Mouse (Mus musculus): Measurements from ENCODE around the gene Brd2. TPM values are rescaled to one million over a fixed set of nuclear protein-coding genes. Genes with fewer than 3 reads are reported as not detected.

The Brd2 gene
- polyA plus RNA-seq, 1 experiment from 2014 or later, result 126 TPM

GRCm38 (mm10) chr17:34102831-34103230 lies 19.6 kb downstream of the Brd2 start:
- H3K27me3 ChIP-seq (ENCODE audit: low read depth, poor library complexity, severe bottlenecking), result peaks cover 12% of the 10 kb centered on the region
- H3K9me3 ChIP-seq (replicated peaks), result no peaks in the 10 kb centered on the region
- no peak for DNase-seq (ENCODE audit: low spot score)
- H3K36me3 ChIP-seq, result 0 out of 2 replicates have a peak, but pooled peaks cover 7% of the 10 kb centered on the region
- no peak overlapping the region for H3K27ac ChIP-seq (replicated peaks)
- WGBS, result 81% methylated on average over 6 of the region's 6 CpGs
- no peak overlapping the region for H3K4me3 ChIP-seq
- peaks cover 5% of the 10 kb centered on the region; the same call in 1 of the 2 replicates for H3K4me1 ChIP-seq

DNA sequence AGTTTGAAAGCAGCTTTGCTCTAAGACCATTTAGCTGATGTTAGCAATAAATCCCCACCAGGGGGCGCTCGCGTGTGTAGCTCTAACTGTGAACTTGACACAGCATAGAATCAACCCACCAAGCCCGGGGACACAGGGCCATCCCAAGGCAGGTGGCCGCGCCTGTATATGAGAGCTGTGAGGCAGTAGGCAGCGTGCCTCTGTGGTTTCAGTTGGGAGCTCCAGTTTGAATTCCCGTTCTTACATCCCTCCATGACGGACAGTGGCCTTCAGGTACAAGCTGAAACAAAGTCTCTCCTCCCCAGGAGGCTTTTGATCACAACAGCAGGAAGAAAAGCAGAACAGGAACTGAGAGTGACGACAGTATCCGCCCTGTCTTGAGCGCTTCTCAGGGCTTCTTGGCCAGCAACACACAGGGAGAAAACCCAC lies 20.8 kb downstream of the Brd2 start:
- peaks cover 12% of the 10 kb centered on the region for H3K27me3 ChIP-seq (ENCODE audit: low read depth, poor library complexity, severe bottlenecking)
- H3K27ac ChIP-seq (replicated peaks), result no peak overlapping the region
- H3K36me3 ChIP-seq, result no peaks in the 10 kb centered on the region
- H3K4me3 ChIP-seq, result peak overlapping the region; percentile 28; the same call in 1 of the 2 replicates
- peaks cover 5% of the 10 kb centered on the region; the same call in 1 of the 2 replicates for H3K4me1 ChIP-seq
- WGBS, result 10% methylated on average over 12 of the region's 12 CpGs
- H3K9me3 ChIP-seq (replicated peaks), result no peaks in the 10 kb centered on the region
- peak; percentile 92 for DNase-seq (ENCODE audit: low spot score)

DNA sequence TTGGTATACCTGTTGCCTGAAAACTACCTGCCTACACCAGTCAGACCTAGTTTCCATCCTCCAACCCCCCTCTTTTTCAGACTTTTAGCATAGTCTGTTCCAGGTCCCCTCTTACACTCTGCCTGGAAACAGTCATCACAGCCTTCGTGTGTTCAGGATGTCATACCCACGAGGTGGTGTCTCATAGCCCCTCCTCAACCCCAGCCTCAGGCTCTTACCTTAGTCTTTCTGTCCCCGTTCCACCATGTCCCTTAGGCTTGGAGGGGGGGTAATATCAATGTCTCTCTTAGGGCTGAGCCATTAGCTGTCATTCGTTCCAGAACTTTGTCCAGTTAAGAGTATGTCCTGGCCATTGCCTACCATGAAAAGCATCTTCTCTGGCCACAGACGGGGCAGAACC lies 21.2 kb downstream of the Brd2 start:
- peaks cover 5% of the 10 kb centered on the region; the same call in 1 of the 2 replicates for H3K4me1 ChIP-seq
- no peak for DNase-seq (ENCODE audit: low spot score)
- H3K36me3 ChIP-seq, result no peaks in the 10 kb centered on the region
- H3K4me3 ChIP-seq, result 0 out of 2 replicates have a peak overlapping the region, but pooled peaks have one; percentile 28
- 36% methylated on average over 5 of the region's 5 CpGs for WGBS
- no peak overlapping the region for H3K27ac ChIP-seq (replicated peaks)
- H3K27me3 ChIP-seq (ENCODE audit: low read depth, poor library complexity, severe bottlenecking), result peaks cover 12% of the 10 kb centered on the region
- H3K9me3 ChIP-seq (replicated peaks), result no peaks in the 10 kb centered on the region

GRCm38 (mm10) chr17:34099531-34099930 lies 22.9 kb downstream of the Brd2 start:
- Histone ChIP-seq H3K4me1 (peaks cover 5% of the 10 kb centered on the region; the same call in 1 of the 2 replicates), H3K36me3 (no peaks in the 10 kb centered on the region), H3K27ac (replicated peaks) (no peak overlapping the region), H3K9me3 (replicated peaks) (no peaks in the 10 kb centered on the region; the same call in 1 of the 2 replicates), H3K27me3 (ENCODE audit: low read depth, poor library complexity, severe bottlenecking) (peaks cover 12% of the 10 kb centered on the region), H3K4me3 (no peak overlapping the region)
- 72% methylated on average over 5 of the region's 5 CpGs for WGBS
- no peak for DNase-seq (ENCODE audit: low spot score)

GRCm38 (mm10) chr17:34098709-34099479 lies 23.5 kb downstream of the Brd2 start:
- WGBS, result 70% methylated on average over 10 of the region's 10 CpGs
- H3K36me3 ChIP-seq, result no peaks in the 10 kb centered on the region

GRCm38 (mm10) chr17:34097272-34097671 lies 25.2 kb downstream of the Brd2 start:
- Histone ChIP-seq H3K36me3 (no peaks in the 10 kb centered on the region), H3K27ac (replicated peaks) (no peak overlapping the region), H3K27me3 (ENCODE audit: low read depth, poor library complexity, severe bottlenecking) (peaks cover 12% of the 10 kb centered on the region), H3K4me1 (peaks cover 19% of the 10 kb centered on the region), H3K4me3 (no peak overlapping the region), H3K9me3 (replicated peaks) (no peaks in the 10 kb centered on the region; the same call in 1 of the 2 replicates)
- WGBS, result 78% methylated on average over 5 of the region's 5 CpGs
- DNase-seq (ENCODE audit: low spot score), result no peak

More at GRCm38 (mm10) chr17:34098709-34099479, 23.5 kb downstream of the Brd2 start:
- no peak overlapping the region for H3K27ac ChIP-seq (replicated peaks)
- no peaks in the 10 kb centered on the region; the same call in 1 of the 2 replicates for H3K9me3 ChIP-seq (replicated peaks)
- H3K4me1 ChIP-seq, result peaks cover 7% of the 10 kb centered on the region
- DNase-seq (ENCODE audit: low spot score), result no peak
- no peak overlapping the region for H3K4me3 ChIP-seq
- peaks cover 12% of the 10 kb centered on the region for H3K27me3 ChIP-seq (ENCODE audit: low read depth, poor library complexity, severe bottlenecking)

- H3K4me1 ChIP-seq, result peaks cover 18% of the 10 kb centered on the region
- H3K27me3 ChIP-seq (ENCODE audit: low read depth, poor library complexity, severe bottlenecking), result peaks cover 12% of the 10 kb centered on the region
- no peaks in the 10 kb centered on the region for H3K36me3 ChIP-seq
- WGBS, result 79% methylated on average over 3 of the region's 3 CpGs
- H3K4me3 ChIP-seq, result no peak overlapping the region
- DNase-seq (ENCODE audit: low spot score), result no peak
- no peak overlapping the region for H3K27ac ChIP-seq (replicated peaks)
- H3K9me3 ChIP-seq (replicated peaks), result no peaks in the 10 kb centered on the region; the same call in 1 of the 2 replicates
Measured at GRCm38 (mm10) chr17:34096497-34097010, 25.9 kb downstream of the Brd2 start.

- Histone ChIP-seq H3K4me3 (no peak overlapping the region), H3K27me3 (ENCODE audit: low read depth, poor library complexity, severe bottlenecking) (no peaks in the 10 kb centered on the region), H3K4me1 (peaks cover 16% of the 10 kb centered on the region), H3K9me3 (replicated peaks) (no peaks in the 10 kb centered on the region; the same call in 1 of the 2 replicates), H3K36me3 (no peaks in the 10 kb centered on the region), H3K27ac (replicated peaks) (no peak overlapping the region)
- no peak for DNase-seq (ENCODE audit: low spot score)
- 84% methylated on average over 27 of the region's 27 CpGs for WGBS
Measured at GRCm38 (mm10) chr17:34094283-34095035, 28.0 kb downstream of the Brd2 start.

DNA sequence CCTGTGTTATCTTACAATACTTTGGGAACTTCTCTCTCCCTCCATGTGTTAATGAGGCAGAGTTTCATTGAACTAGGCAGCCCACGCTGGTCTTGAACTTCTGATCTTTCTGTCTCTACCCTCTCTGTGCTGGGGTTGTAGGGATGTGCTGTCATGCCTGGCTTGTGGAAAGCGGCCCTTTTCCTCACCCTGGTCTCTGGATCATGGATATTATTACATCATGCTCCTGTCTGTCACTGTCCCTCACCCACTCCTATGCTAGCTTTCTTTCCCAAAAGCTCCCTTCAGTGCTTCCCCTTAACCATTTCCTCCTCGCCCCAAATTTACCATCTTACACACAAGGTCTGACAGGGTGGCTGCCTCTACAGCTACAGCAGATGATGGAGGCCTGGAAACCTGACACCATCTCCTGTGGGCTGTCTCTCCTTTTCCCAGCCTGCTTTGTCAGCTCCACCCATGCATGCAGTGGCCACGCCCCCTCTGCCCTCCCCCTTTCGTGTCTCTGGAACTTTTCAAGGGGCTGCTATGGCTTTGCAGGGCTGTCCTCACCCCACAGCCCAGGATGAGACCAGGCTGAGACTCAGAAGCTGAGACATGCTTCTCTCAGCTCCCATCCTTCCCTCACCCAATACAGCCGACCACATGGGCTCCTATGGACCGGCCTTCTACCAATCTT lies 29.1 kb downstream of the Brd2 start:
- no peaks in the 10 kb centered on the region; the same call in 1 of the 2 replicates for H3K9me3 ChIP-seq (replicated peaks)
- WGBS, result 34% methylated on average over 7 of the region's 7 CpGs
- H3K4me1 ChIP-seq, result peaks cover 16% of the 10 kb centered on the region
- H3K4me3 ChIP-seq, result peak overlapping the region; percentile 27
- H3K27ac ChIP-seq (replicated peaks), result peak overlapping the region; percentile 59; the same call in 1 of the 2 replicates
- no peaks in the 10 kb centered on the region for H3K36me3 ChIP-seq
- peak; percentile 74 for DNase-seq (ENCODE audit: low spot score)
- H3K27me3 ChIP-seq (ENCODE audit: low read depth, poor library complexity, severe bottlenecking), result no peaks in the 10 kb centered on the region

- Histone ChIP-seq H3K27me3 (ENCODE audit: low read depth, poor library complexity, severe bottlenecking) (no peaks in the 10 kb centered on the region), H3K4me1 (peaks cover 16% of the 10 kb centered on the region), H3K27ac (replicated peaks) (no peak within 1 kb of the TSS; the same call in 1 of the 2 replicates), H3K4me3 (no peak within 1 kb of the TSS; the same call in 1 of the 2 replicates), H3K36me3 (no peaks in the 10 kb centered on the region), H3K9me3 (replicated peaks) (no peaks in the 10 kb centered on the region; the same call in 1 of the 2 replicates)
- 48% methylated on average over 11 of the region's 11 CpGs for WGBS
- DNase-seq (ENCODE audit: low spot score), result no peak
Measured at GRCm38 (mm10) chr17:34092197-34092875, 30.1 kb downstream of the Brd2 start, which contains the start of gene H2-Oa. TSS of gene H2-Oa (plus strand) at chr17:34092340.

DNA sequence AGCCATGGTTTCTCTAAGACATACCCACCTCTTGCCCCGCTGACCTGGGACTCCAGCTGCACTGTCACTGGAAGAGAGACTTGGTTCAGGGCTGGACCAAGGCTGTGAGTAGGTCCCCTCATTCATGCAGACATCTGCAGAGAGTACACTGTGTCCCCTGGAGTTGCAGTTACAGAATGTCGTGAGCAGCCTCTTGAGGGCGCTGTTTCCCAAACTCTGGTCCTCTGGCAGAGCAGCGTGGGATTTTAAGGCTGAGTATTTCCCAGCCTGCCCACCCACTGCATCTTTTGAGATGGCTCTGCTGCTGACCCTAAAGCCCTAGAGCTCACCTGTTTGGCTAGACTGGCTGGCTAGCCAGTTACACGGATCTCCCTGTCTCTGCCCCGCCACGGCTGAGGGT lies 31.5 kb downstream of the Brd2 start:
- H3K4me3 ChIP-seq, result no peak overlapping the region
- WGBS, result 43% methylated on average over 7 of the region's 7 CpGs
- H3K4me1 ChIP-seq, result peaks cover 16% of the 10 kb centered on the region
- H3K9me3 ChIP-seq (replicated peaks), result no peaks in the 10 kb centered on the region; the same call in 1 of the 2 replicates
- H3K27me3 ChIP-seq (ENCODE audit: low read depth, poor library complexity, severe bottlenecking), result no peaks in the 10 kb centered on the region
- no peak overlapping the region for H3K27ac ChIP-seq (replicated peaks)
- no peak for DNase-seq (ENCODE audit: low spot score)
- H3K36me3 ChIP-seq, result no peaks in the 10 kb centered on the region

Measured in midbrain, embryonic 10.5 days (tissue).